Mouse (Mus musculus) midbrain, embryonic 12.5 days (tissue): ENCODE data around the gene Rhcg. TPM values are rescaled to one million over a fixed set of nuclear protein-coding genes. Genes with fewer than 3 reads are reported as not detected.

Experiments used
- ATAC-seq: fragments of 200-750 bp; cut with Nextera tagmentation; 2 replicates; pipeline ENCODE4 v1.8.0; 2017; ENCODE audit warnings: low read depth, moderate TSS enrichment, moderate library complexity; ENCODE audit not compliant: low FRiP score
- H3K27ac ChIP-seq: fragments of 300-500 bp; sonication (generic); replicated peaks from 2 replicates; pipeline ENCODE4 v1.5.1; 2016; ENCODE audit warnings: mild to moderate bottlenecking
- H3K27me3 ChIP-seq: fragments of 300-500 bp; sonication (generic); 2 replicates; pipeline ENCODE4 v1.6.1; 2016; ENCODE audit warnings: mild to moderate bottlenecking
- H3K36me3 ChIP-seq: fragments of 300-500 bp; sonication (generic); 2 replicates; pipeline ENCODE4 v1.6.1; 2016
- H3K4me1 ChIP-seq: fragments of 300-500 bp; sonication (generic); 2 replicates; pipeline ENCODE4 v1.6.1; 2016
- H3K4me2 ChIP-seq: fragments of 300-500 bp; sonication (generic); replicated peaks from 2 replicates; pipeline ENCODE4 v1.6.1; 2016; ENCODE audit warnings: mild to moderate bottlenecking, moderate library complexity
- H3K4me3 ChIP-seq: fragments of 300-500 bp; sonication (generic); 2 replicates; pipeline ENCODE4 v1.5.1; 2016; ENCODE audit warnings: mild to moderate bottlenecking
- H3K9ac ChIP-seq: fragments of 300-500 bp; sonication (generic); replicated peaks from 2 replicates; pipeline ENCODE4 v1.6.1; 2016; ENCODE audit warnings: mild to moderate bottlenecking, moderate library complexity
- H3K9me3 ChIP-seq: fragments of 300-500 bp; sonication (generic); 2 replicates; pipeline ENCODE4 v1.6.1; 2016; ENCODE audit warnings: mild to moderate bottlenecking
- WGBS: fragments of 180-500 bp; shearing (Covaris S2); methylation state at CpG from one replicate; pipeline ENCODE4 v1.1.7; 2016; 5-methylcytosine and 5-hydroxymethylcytosine counted together
- polyA plus RNA-seq: library from polyadenylated mRNA; unstranded; fragments of >200 nt; fragmentation: Nextera tagmentation; extraction: Ambion mirVana; gene quantifications from 2 replicates; pipeline ENCODE4 v1.2.1, GENCODE M21; 2016

Rhcg gene
- polyA plus RNA-seq, 1 experiment from 2014 or later, result 2.2 TPM

DNA sequence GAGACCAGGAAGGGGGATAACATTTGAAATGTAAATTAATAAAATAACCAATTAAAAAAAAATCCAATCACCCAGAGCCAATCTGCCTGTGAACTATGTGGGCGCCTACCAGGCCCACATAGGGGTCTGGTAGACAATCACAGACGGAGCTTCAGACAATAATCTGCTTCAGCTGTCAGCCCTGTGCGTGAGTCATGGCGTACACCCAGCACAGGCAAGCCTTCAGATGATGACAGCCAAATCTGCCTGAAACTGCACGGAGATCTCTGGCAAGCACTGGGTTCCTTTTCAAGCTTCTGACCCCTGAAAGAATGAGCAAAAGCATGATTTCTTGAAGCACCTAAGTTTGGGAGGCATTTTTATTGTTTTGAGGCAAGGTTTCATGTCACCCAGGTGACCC is 8.7 kb upstream of the Rhcg start:
- H3K9me3 ChIP-seq, result no peaks in the 10 kb centered on the region
- H3K27ac ChIP-seq, result no peak overlapping the region
- 80% methylated on average over 5 of the region's 5 CpGs for WGBS
- ATAC-seq, result no peak
- H3K4me1 ChIP-seq, result no peaks in the 10 kb centered on the region
- H3K4me2 ChIP-seq, result no peak overlapping the region
- no peaks in the 10 kb centered on the region for H3K27me3 ChIP-seq
- H3K36me3 ChIP-seq, result no peaks in the 10 kb centered on the region
- H3K9ac ChIP-seq, result no peak overlapping the region
- H3K4me3 ChIP-seq, result no peak overlapping the region

DNA sequence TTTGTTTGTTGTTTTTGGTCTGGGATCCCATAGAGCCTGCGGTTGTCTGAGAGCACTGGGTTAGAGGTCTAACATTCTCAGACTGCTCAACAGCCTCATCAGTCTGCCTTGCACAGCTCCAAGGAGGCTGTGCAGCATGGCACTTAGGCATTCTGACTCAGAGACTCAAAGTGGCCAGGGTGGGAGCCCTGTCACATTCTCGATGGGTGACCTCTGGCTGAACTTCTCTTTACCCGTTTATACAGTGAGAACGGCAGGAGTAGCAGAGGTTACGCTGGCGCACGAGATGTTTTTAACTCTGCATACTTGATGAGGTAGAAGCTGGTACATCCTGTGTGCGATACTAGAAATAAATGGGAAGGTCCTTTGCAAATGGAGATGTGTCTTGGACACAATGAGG is 5.6 kb upstream of the Rhcg start:
- H3K27me3 ChIP-seq, result peaks cover 8% of the 10 kb centered on the region
- no peak overlapping the region for H3K4me2 ChIP-seq
- 84% methylated on average over 8 of the region's 8 CpGs for WGBS
- H3K4me1 ChIP-seq, result no peaks in the 10 kb centered on the region
- no peak overlapping the region for H3K9ac ChIP-seq
- ATAC-seq, result no peak
- no peak overlapping the region for H3K27ac ChIP-seq
- no peaks in the 10 kb centered on the region for H3K36me3 ChIP-seq
- no peak overlapping the region for H3K4me3 ChIP-seq
- H3K9me3 ChIP-seq, result no peaks in the 10 kb centered on the region

DNA sequence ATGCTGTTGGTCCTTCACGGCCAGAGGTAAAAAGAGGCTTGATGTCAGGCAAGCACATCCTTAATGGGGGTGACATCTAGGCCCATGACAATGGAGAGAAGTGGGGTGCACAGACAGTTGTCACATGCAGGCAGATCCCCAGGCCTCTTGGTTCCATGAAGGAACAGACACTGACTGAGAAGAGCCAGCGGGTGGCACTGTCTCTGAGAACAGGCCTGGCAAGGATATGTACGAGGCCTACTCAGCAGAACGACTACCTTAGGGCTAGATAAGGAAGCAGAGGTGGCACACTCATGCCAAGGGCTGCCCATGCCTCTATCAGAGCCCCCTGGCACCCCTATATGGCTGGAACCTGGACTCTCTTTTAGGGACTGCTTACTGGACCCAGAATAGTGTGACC is 2.0 kb upstream of the Rhcg start:
- H3K4me2 ChIP-seq, result no peak overlapping the region
- ATAC-seq, result no peak
- no peaks in the 10 kb centered on the region for H3K36me3 ChIP-seq
- no peak overlapping the region for H3K27ac ChIP-seq
- H3K9me3 ChIP-seq, result no peaks in the 10 kb centered on the region
- H3K4me1 ChIP-seq, result peaks cover 9% of the 10 kb centered on the region
- H3K9ac ChIP-seq, result no peak overlapping the region
- H3K27me3 ChIP-seq, result peaks cover 43% of the 10 kb centered on the region
- 72% methylated on average over 4 of the region's 4 CpGs for WGBS
- no peak overlapping the region for H3K4me3 ChIP-seq

DNA sequence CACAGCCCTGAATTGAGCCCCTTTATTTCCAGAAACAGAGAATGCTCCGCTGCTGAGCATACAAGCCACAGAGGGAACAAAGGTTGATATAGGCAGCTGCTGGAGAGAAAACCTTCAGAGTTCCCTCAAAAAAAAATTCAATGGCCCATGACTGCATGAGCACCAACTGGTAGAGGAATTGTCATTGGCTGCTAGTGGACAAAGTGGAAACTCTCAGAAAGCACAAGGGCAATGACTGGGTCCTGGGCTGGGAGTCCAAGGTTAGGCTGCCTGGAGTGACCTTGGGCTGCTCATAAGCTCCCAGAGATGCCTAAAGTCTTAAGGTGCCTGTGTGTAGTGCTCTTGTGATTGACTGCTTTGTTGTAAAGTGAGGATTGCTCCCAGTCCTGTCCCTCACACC is 1.5 kb downstream of the Rhcg start:
- no peak overlapping the region for H3K27ac ChIP-seq
- H3K9me3 ChIP-seq, result no peaks in the 10 kb centered on the region
- no peak overlapping the region for H3K4me2 ChIP-seq
- H3K27me3 ChIP-seq, result peaks cover 68% of the 10 kb centered on the region
- no peak overlapping the region for H3K9ac ChIP-seq
- H3K4me3 ChIP-seq, result no peak overlapping the region
- H3K36me3 ChIP-seq, result no peaks in the 10 kb centered on the region
- H3K4me1 ChIP-seq, result peaks cover 15% of the 10 kb centered on the region
- WGBS, result 63% methylated on average over 1 of the region's 1 CpGs
- ATAC-seq, result no peak

DNA sequence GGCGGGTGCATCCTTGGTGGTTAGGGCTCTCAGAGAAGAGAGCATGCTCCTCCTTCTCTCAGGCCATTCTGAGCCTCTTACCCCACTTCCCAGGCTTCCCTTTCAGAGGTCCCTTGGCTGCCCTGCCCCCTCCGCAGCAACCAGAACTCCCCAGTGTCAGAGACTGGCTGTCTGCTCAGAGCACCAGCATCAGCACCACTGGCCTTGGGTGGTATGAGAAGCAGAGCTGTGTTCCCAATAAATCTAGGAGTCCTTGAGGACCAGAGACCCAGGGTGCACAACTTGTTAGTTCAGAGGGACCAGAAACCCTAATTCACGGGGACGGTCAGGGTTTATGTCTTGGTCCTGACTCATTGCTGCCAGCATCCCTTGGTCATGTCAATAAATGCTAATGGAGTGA is 2.4 kb downstream of the Rhcg start:
- no peak overlapping the region for H3K4me3 ChIP-seq
- no peaks in the 10 kb centered on the region for H3K36me3 ChIP-seq
- WGBS, result 83% methylated on average over 4 of the region's 4 CpGs
- no peak for ATAC-seq
- no peak overlapping the region for H3K27ac ChIP-seq
- H3K27me3 ChIP-seq, result peaks cover 77% of the 10 kb centered on the region
- no peak overlapping the region for H3K9ac ChIP-seq
- H3K4me1 ChIP-seq, result peaks cover 15% of the 10 kb centered on the region
- no peaks in the 10 kb centered on the region for H3K9me3 ChIP-seq
- no peak overlapping the region for H3K4me2 ChIP-seq

- 62% methylated on average over 11 of the region's 11 CpGs for WGBS
- Histone ChIP-seq H3K9ac (no peak overlapping the region), H3K9me3 (no peaks in the 10 kb centered on the region), H3K4me1 (peaks cover 15% of the 10 kb centered on the region), H3K4me3 (no peak overlapping the region), H3K36me3 (no peaks in the 10 kb centered on the region), H3K27me3 (peaks cover 76% of the 10 kb centered on the region), H3K4me2 (no peak overlapping the region), H3K27ac (no peak overlapping the region)
- ATAC-seq, result no peak
Measured at GRCm38 (mm10) chr7:79613314-79613713, 4.1 kb downstream of the Rhcg start.

DNA sequence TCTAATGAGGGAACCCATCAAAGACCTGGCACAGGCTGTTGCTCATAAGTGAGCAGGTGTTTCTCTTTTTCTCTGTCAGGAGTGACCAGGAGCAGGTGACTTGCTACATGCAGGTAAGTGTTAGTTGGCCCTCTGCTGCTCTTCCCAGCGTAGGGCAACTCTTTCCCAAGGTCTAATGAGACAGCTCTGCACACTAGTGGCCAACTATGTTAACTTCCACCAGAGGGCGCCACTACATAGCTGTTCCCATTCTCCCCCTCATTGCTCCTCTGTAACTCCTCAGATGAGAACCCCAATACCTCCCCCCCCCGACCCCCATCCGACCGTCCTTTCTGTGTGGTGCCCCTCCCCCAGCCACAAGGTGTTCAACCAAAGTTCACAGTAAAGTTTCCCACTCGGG is 4.7 kb downstream of the Rhcg start:
- Histone ChIP-seq H3K4me1 (peaks cover 16% of the 10 kb centered on the region), H3K9ac (no peak overlapping the region), H3K4me3 (no peak overlapping the region), H3K9me3 (no peaks in the 10 kb centered on the region), H3K27ac (no peak overlapping the region), H3K36me3 (no peaks in the 10 kb centered on the region), H3K27me3 (peaks cover 76% of the 10 kb centered on the region), H3K4me2 (no peak overlapping the region)
- WGBS, result 17% methylated on average over 6 of the region's 6 CpGs
- no peak for ATAC-seq

DNA sequence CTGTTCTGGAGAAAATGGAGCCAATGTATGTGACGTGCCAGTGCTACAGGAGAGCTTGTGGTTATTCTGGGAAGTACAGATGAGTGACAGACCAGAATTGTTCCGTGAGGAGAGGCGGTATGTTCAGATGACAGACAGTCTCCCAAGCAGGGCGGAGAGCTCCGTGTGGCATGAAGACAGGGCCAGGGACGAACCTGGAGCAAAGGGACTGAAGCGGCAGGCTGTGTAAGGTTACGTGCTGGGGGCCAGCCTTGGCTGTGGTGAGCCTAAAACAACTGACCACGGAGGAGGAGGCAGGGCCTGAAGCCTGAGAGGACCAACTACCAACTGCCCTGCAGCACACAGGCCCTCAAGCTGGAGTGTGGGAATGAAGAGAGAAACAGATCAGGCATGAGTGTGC is 5.6 kb downstream of the Rhcg start:
- Histone ChIP-seq H3K9ac (no peak overlapping the region), H3K4me3 (no peak overlapping the region), H3K4me1 (peaks cover 18% of the 10 kb centered on the region), H3K9me3 (no peaks in the 10 kb centered on the region), H3K27ac (no peak overlapping the region), H3K27me3 (peaks cover 76% of the 10 kb centered on the region), H3K4me2 (no peak overlapping the region), H3K36me3 (no peaks in the 10 kb centered on the region)
- no peak for ATAC-seq
- WGBS, result 84% methylated on average over 9 of the region's 9 CpGs

GRCm38 (mm10) chr7:79607263-79607921 is 10.1 kb downstream of the Rhcg start:
- peak; percentile 67 for ATAC-seq
- peak overlapping the region; percentile 39; the same call in 1 of the 2 replicates for H3K9ac ChIP-seq

GRCm38 (mm10) chr7:79606766-79607165 is 10.7 kb downstream of the Rhcg start:
- Histone ChIP-seq H3K9ac (no peak overlapping the region), H3K4me1 (peaks cover 14% of the 10 kb centered on the region), H3K27ac (no peak overlapping the region), H3K4me2 (peak overlapping the region; percentile 66), H3K27me3 (peaks cover 83% of the 10 kb centered on the region), H3K9me3 (no peaks in the 10 kb centered on the region), H3K4me3 (peak overlapping the region; percentile 37), H3K36me3 (no peaks in the 10 kb centered on the region)
- 32% methylated on average over 3 of the region's 3 CpGs for WGBS
- ATAC-seq, result no peak; the same call in 1 of the 2 replicates

More at GRCm38 (mm10) chr7:79607263-79607921, 10.1 kb downstream of the Rhcg start:
- Histone ChIP-seq H3K36me3 (no peaks in the 10 kb centered on the region), H3K4me1 (peaks cover 19% of the 10 kb centered on the region), H3K4me3 (peak overlapping the region; percentile 37), H3K27me3 (peaks cover 83% of the 10 kb centered on the region), H3K4me2 (peak overlapping the region; percentile 66), H3K27ac (no peak overlapping the region), H3K9me3 (no peaks in the 10 kb centered on the region)
- 2% methylated on average over 25 of the region's 25 CpGs for whole genome bisulfite sequencing

- WGBS, result 78% methylated on average over 8 of the region's 8 CpGs
- Histone ChIP-seq H3K4me1 (peaks cover 4% of the 10 kb centered on the region; the same call in 1 of the 2 replicates), H3K27ac (no peak overlapping the region), H3K27me3 (peaks cover 94% of the 10 kb centered on the region), H3K9ac (no peak overlapping the region), H3K9me3 (no peaks in the 10 kb centered on the region), H3K4me3 (no peak overlapping the region), H3K36me3 (no peaks in the 10 kb centered on the region), H3K4me2 (no peak overlapping the region)
- no peak for ATAC-seq
Measured at GRCm38 (mm10) chr7:79602006-79602405, 15.5 kb downstream of the Rhcg start.

DNA sequence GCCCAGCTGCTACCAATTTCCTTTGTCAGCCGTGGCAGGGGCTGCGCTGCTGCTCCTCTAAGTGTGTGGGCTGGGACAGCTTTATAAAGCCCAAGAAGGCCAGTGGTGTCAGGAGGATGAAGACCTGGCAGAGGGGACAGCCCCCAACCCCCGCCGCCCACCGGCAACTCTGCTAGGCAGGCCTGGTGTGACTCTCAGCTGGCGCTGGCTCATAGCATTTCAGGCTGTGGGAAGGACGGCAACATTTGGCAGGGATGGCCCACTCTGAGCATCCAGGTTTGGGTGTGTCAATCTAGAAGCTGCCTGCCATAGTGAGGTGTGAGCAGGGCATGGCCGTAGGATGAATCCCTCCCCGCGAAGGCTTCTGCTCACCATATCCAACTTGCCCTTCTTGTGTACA is 17.3 kb downstream of the Rhcg start:
- Histone ChIP-seq H3K4me2 (no peak overlapping the region), H3K9me3 (no peaks in the 10 kb centered on the region), H3K9ac (no peak overlapping the region), H3K36me3 (no peaks in the 10 kb centered on the region), H3K27ac (no peak overlapping the region), H3K27me3 (peaks cover 93% of the 10 kb centered on the region), H3K4me3 (no peak overlapping the region), H3K4me1 (no peaks in the 10 kb centered on the region; the same call in 1 of the 2 replicates)
- WGBS, result 78% methylated on average over 10 of the region's 10 CpGs
- ATAC-seq, result no peak

DNA sequence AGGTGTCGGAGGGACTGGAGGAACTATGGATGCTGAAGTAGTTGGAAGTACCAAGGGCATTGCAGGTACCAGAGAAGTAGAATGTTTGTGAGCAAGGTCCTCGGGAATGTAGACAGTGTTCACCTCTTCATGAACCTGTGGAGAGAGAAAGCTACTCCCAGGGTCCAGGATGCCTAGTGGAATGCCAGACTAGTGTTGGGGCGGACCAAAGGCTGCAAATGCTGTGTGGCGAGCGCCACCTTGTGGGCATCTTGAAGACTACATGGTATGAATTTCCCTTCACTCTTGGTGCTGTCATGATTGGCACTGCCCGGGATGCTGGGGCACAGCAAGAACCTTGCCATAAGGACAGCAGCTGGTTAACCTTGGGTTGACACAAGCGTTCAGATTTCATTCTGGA is 22.6 kb downstream of the Rhcg start:
- H3K9me3 ChIP-seq, result no peaks in the 10 kb centered on the region
- peaks cover 45% of the 10 kb centered on the region for H3K4me1 ChIP-seq
- no peak; the same call in 1 of the 2 replicates for ATAC-seq
- H3K4me2 ChIP-seq, result no peak overlapping the region
- H3K27ac ChIP-seq, result no peak overlapping the region
- no peak overlapping the region for H3K9ac ChIP-seq
- peaks cover 94% of the 10 kb centered on the region for H3K27me3 ChIP-seq
- H3K4me3 ChIP-seq, result no peak overlapping the region
- no peaks in the 10 kb centered on the region for H3K36me3 ChIP-seq
- 12% methylated on average over 7 of the region's 7 CpGs for WGBS
